17 mouse cellular contexts compared by ENCODE assay signal in genomic region chr10:94495496-94496235, GRCm38 (mm10).
DNase-seq lines count a peak whose midpoint lies in the region; ATAC-seq and TF ChIP-seq lines count a peak whose summit lies in the region.
"Had no signal": no experiment of that assay in that cellular context is flagged by ENCODE, and none has a peak within 500 bp of the region (broad histone marks: within the 10 kb centered on the region; RNA-seq: fewer than 3 reads in every experiment).

No protein-coding gene starts in this region.

- no peaks in the 10 kb centered on the region for H3K36me3 ChIP-seq in embryonic facial prominence, embryonic 14.5 days (ENCODE audit: control insufficient read depth, insufficient read depth, low read length)
- no peaks in the 10 kb centered on the region for H3K36me3 ChIP-seq in limb, embryonic 12.5 days
- no peaks in the 10 kb centered on the region for H3K36me3 ChIP-seq in midbrain, embryonic 11.5 days (ENCODE audit: control insufficient read depth, insufficient read depth, low read length)
- H3K36me3 ChIP-seq: heart, embryonic 15.5 days had no signal

- WGBS in embryonic facial prominence, embryonic 14.5 days, result 73% methylated on average over 7 of the region's 7 CpGs
- 55% methylated on average over 7 of the region's 7 CpGs for WGBS in limb, embryonic 12.5 days
- WGBS in midbrain, embryonic 11.5 days, result 86% methylated on average over 7 of the region's 7 CpGs

- no peak overlapping the region for H3K4me2 ChIP-seq in embryonic facial prominence, embryonic 14.5 days (ENCODE audit: low read depth, low read length)
- H3K4me2 ChIP-seq in limb, embryonic 12.5 days, result no peak overlapping the region
- no peak overlapping the region for H3K4me2 ChIP-seq in midbrain, embryonic 11.5 days

- DNase-seq in gastrocnemius, adult 2 months, result no peak
- no peak for DNase-seq in gastrocnemius, postnatal 10 days
- DNase-seq in 3T3-L1 (ENCODE audit: low read depth, low spot score), result peak; percentile 74
- peak; percentile 62 for DNase-seq in embryonic facial prominence, embryonic 14.5 days (ENCODE audit: low spot score)
- no peak for DNase-seq in thymus, postnatal 4 days
- DNase-seq in midbrain, embryonic 11.5 days (ENCODE audit: low spot score, missing footprints), result no peak
- DNase-seq: cerebellum, adult 9-11 months; embryo, embryonic 11 days; gastrocnemius, postnatal 14 days; kidney, adult 8-10 months; kidney, postnatal 4 days; layer of hippocampus, postnatal 36 days; thymus, postnatal 25 days had no signal

- no peak overlapping the region for H3K4me3 ChIP-seq in gastrocnemius, adult 2 months
- no peak overlapping the region for H3K4me3 ChIP-seq in embryonic facial prominence, embryonic 14.5 days (ENCODE audit: low read depth, low read length)
- H3K4me3 ChIP-seq in limb, embryonic 12.5 days (replicated peaks), result no peak overlapping the region
- no peak overlapping the region for H3K4me3 ChIP-seq in midbrain, embryonic 11.5 days (ENCODE audit: low read depth, low read length)
- H3K4me3 ChIP-seq: heart, adult 2 months; heart, embryonic 15.5 days had no signal

- intact Hi-C loops in gastrocnemius, adult 2 months (cut with DNase I), result no loop called here

- H3K9me3 ChIP-seq in embryonic facial prominence, embryonic 14.5 days (ENCODE audit: control insufficient read depth, low read length), result no peaks in the 10 kb centered on the region
- no peaks in the 10 kb centered on the region for H3K9me3 ChIP-seq in limb, embryonic 12.5 days
- H3K9me3 ChIP-seq in midbrain, embryonic 11.5 days (ENCODE audit: control insufficient read depth, low read length), result no peaks in the 10 kb centered on the region
- H3K9me3 ChIP-seq: heart, embryonic 15.5 days had no signal

- H3K4me1 ChIP-seq in embryonic facial prominence, embryonic 14.5 days (ENCODE audit: control insufficient read depth, insufficient read depth, low read length), result peaks cover 11% of the 10 kb centered on the region; the same call in 1 of the 2 replicates
- peaks cover 49% of the 10 kb centered on the region for H3K4me1 ChIP-seq in limb, embryonic 12.5 days (replicated peaks)
- H3K4me1 ChIP-seq in midbrain, embryonic 11.5 days (ENCODE audit: control insufficient read depth, insufficient read depth, low read length), result peaks cover 2% of the 10 kb centered on the region; the same call in 1 of the 2 replicates

- ATAC-seq in embryonic facial prominence, embryonic 14.5 days (ENCODE audit: low read depth), result peak; percentile 68; the same call in 1 of the 2 replicates
- ATAC-seq in limb, embryonic 12.5 days (ENCODE audit: insufficient number of reproducible peaks, insufficient read depth, low FRiP score, low TSS enrichment, low read depth), result peak; percentile 60; the same call in 1 of the 2 replicates
- ATAC-seq in midbrain, embryonic 11.5 days (ENCODE audit: low FRiP score), result no peak

- H3K27me3 ChIP-seq in embryonic facial prominence, embryonic 14.5 days (replicated peaks; ENCODE audit: control insufficient read depth, insufficient read depth, low read length), result no peaks in the 10 kb centered on the region
- H3K27me3 ChIP-seq in limb, embryonic 12.5 days, result peaks cover 3% of the 10 kb centered on the region; the same call in 1 of the 2 replicates
- H3K27me3 ChIP-seq in midbrain, embryonic 11.5 days (ENCODE audit: control insufficient read depth, insufficient read depth, low read length), result no peaks in the 10 kb centered on the region
- H3K27me3 ChIP-seq: heart, embryonic 15.5 days had no signal

- peak overlapping the region; percentile 58; the same call in 1 of the 2 replicates for H3K27ac ChIP-seq in gastrocnemius, adult 2 months
- no peak overlapping the region for H3K27ac ChIP-seq in embryonic facial prominence, embryonic 14.5 days (replicated peaks; ENCODE audit: low read depth, low read length)
- peak overlapping the region; percentile 82 for H3K27ac ChIP-seq in limb, embryonic 12.5 days
- no peak overlapping the region for H3K27ac ChIP-seq in midbrain, embryonic 11.5 days (ENCODE audit: low read depth, low read length)
- H3K27ac ChIP-seq: heart, embryonic 15.5 days; liver, embryonic 14.5 days had no signal

- TF ChIP-seq CTCF in gastrocnemius, adult 2 months (IDR thresholded peaks at IDR 0.05), result no peak

- no peak overlapping the region for H3K9ac ChIP-seq in embryonic facial prominence, embryonic 14.5 days (ENCODE audit: low read depth, low read length)
- no peak overlapping the region for H3K9ac ChIP-seq in limb, embryonic 12.5 days (replicated peaks)
- no peak overlapping the region for H3K9ac ChIP-seq in midbrain, embryonic 11.5 days (ENCODE audit: low read length)
- H3K9ac ChIP-seq: heart, embryonic 15.5 days; liver, embryonic 14.5 days had no signal

Comparison
In these comparisons a context has a peak if more than half of its experiments do, and no peak if none do; other contexts are left out.
1. DNase-seq: peak in 3T3-L1 (single experiment) and embryonic facial prominence, embryonic 14.5 days (single experiment); none in gastrocnemius, adult 2 months (single experiment), gastrocnemius, postnatal 10 days (single experiment), thymus, postnatal 4 days (single experiment) and midbrain, embryonic 11.5 days (single experiment).
2. H3K27ac ChIP-seq: peak in gastrocnemius, adult 2 months (single experiment) and limb, embryonic 12.5 days (single experiment); none in embryonic facial prominence, embryonic 14.5 days (single experiment) and midbrain, embryonic 11.5 days (single experiment).